Mouse (Mus musculus) heart, postnatal 10 days (tissue): ENCODE results near the gene Slc7a5. TPM values are rescaled to one million over a fixed set of nuclear protein-coding genes. Genes with fewer than 3 reads are reported as not detected.

ENCODE experiments used
- DNase-seq, 2 experiments: peaks; one replicate each; pipeline ENCODE4 v3.0.0; 2021
- intact Hi-C: fragments of 180-260 bp; cut with DNase I; formaldehyde crosslinking; loops from one replicate; pipeline ENCODE4 v1.15.1; 2025
- total RNA-seq, 2 experiments: library from RNA; stranded (reverse); gene quantifications; 2 replicates each; pipeline ENCODE4 v1.2.3; 2021

The Slc7a5 gene
- total RNA-seq, 2 experiments from 2014 or later, result 8.6 to 11.3 TPM

DNA sequence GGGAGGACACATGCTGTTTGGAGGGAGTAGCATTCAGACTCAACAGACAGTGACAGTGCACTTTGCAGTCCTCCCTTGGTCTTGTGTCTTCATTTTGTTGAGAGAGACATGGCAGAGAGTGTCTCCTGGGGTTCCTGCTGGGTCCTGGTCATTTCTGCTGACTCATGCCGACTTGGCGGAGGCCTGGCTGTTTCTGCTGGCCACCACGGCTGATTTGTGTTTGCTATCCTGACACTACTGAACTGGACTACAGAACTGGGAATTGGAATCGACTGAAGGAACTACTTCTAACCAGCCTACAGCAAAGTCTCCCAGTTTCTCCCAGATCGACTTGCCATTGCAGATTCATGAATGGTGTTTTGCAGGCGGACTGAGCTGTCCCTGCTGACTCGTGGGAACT is 31.2 kb upstream of the Slc7a5 start:
- intact Hi-C loops, result no loop called here
- DNase-seq, result no peak

DNA sequence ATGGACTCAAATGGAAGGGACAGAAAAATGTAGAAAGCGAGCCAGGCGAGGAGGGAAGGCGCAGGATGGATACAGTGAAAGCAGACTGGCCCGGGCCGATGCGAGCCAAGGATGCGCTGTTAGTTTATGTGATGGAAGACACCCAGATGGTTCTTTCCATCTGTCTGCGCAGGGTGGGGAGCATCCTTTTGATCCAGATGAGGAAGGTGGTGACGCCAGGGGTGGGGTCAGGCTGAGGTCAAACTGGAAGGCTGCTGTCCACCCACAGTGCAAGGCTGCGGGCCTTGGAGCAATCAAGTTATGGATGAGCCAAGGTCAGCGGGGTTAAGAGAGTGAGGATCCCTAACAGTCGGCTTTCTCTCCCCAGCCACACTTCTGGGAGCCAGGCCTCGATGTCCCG is 28.9 kb upstream of the Slc7a5 start:
- intact Hi-C loops, result no loop called here

DNA sequence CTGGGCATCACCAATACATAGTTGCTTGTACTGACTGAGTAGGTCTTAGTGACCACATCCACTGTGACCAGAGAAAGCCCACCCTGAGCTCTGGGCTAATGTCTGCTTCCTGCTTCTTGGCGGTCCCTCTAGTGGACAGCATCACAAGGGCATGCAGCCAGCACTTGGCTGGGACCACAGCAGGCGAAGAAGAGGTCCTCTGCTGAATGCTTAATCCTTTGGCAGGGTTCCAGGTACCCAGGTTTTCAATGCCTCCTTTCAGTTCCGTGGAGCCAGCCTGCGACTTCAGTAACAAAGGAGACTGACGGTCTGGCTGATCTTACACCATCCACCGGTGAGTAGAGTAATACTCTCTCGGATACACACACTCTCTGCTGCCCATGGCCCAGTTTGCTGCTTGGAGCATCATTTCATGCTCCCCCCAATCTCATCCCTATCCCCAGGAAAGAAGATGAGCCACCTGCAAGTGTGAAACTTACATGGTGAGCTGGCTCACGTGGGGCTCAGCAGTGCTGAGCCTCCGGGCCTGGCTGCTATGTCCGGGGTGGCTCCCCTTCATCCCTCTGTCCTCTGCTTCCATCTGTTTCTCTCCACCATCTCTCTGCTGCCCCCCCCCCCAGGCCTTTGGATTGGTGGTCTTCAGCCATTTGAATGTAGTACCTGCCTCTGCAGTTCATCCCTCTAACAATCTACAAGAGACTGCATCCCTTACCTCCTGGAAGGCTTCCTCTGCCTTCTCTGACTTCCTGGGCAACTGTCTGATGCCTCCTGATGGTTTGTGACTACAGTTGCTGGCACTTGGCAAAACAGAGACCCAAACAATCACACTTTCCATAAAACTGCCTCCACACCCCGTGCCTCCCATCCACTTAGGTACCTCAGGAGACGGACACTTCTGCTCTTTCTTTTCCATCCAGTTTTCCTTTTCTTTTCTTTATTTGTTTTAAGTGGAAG is 28.1 kb upstream of the Slc7a5 start:
- DNase-seq, result peak; percentile 39 to 54
- intact Hi-C loops, result no loop called here

More for the DNA sequence above, 28.9 kb upstream of the Slc7a5 start:
- no peak for DNase-seq

GRCm38 (mm10) chr8:121934923-121935322 is 27.4 kb upstream of the Slc7a5 start:
- DNase-seq, result no peak
- intact Hi-C loops, result no loop called here

- intact Hi-C loops, result no loop called here
- DNase-seq, result peak; percentile 66 to 79
Observed at GRCm38 (mm10) chr8:121934506-121934905, 27.0 kb upstream of the Slc7a5 start.

DNA sequence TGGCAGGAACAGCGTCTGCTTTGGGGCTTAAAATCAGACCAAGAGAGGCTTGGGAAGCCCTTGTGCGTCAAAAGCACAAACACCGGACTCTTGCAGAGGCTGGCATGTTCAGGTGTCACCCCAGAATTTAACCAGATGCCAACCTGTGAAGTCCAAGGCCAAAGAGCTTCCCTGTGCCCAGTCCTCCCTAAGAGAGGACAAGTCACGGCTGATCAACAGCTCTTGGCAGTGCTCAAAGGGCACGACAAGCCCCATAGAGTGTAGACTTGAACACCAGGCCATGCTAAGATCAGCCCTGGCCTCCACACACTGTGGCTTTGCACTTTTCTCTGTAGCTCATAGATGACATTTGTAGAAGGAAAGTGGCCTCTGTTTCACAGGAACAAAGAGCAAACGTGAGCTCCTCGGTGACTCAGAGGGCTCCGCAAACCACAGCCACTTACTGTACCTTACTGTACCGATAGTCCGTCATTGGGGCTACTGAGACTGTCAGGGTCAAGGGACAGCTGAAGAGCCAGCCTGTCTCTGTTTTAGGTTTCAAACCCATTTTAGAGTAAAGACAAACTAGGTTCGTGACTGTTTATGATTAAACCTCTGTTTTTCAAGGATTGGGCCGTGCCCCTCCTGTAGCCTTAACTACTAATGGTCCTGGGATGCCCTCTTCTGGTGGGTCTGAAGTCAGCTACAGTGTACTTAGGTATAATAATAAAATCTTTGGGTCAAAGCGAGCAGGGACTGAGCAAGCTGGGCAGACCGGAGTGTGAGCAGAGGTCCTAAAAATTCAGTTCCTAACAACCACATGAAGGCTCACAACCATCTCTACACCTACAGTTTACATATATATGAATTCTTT is 25.4 kb upstream of the Slc7a5 start:
- intact Hi-C loops, result no loop called here
- DNase-seq, result no peak

GRCm38 (mm10) chr8:121932026-121932667 is 24.7 kb upstream of the Slc7a5 start:
- intact Hi-C loops, result no loop called here
- DNase-seq, result no peak

DNA sequence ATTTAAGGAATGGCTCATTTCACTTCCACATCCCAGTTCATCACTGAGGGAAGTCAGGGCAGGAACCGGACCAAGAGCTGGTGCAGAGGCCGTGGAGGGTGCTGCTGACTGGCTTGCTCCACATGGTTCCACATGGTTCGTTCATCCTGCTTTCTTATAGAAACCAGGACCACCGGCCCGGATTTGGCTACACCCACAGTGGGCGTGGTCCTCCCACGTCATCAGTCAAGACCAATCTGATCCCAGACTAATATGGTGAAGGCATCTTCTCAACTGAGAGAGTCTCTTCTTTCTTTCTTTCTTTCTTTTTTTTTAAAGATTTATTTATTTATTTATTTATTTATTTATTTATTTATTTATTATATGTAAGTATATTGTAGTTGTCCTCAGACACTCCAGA is 24.1 kb upstream of the Slc7a5 start:
- DNase-seq, result no peak
- intact Hi-C loops, result no loop called here

GRCm38 (mm10) chr8:121930047-121930446 is 22.6 kb upstream of the Slc7a5 start:
- intact Hi-C loops, result no loop called here
- no peak for DNase-seq

- peak; percentile 59 to 74 for DNase-seq
- intact Hi-C loops, result loop anchor here (10.0 kb wide), 1 partner anchor 223 kb away; no protein-coding TSS in a partner anchor
Observed at GRCm38 (mm10) chr8:121927316-121927715, 19.8 kb upstream of the Slc7a5 start.

DNA sequence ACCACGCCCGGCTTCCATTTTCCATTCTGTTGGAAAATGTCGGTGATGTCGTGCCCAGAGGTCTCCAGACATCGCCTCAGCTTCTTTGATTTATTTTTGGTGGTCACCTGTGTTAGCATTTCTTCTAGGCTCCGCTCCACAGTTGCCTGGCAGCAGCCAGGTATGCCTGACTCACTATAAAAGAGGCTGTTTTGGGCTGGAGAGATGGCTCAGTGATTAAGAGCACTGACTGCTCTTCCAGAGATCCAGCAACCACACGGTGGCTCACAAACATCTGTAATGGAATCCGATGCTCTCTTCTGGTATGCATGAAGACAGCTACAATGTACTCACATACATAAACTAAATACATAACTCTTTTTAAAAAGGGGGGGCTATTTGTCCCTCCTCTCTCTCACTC is 18.8 kb upstream of the Slc7a5 start:
- DNase-seq, result no peak
- intact Hi-C loops, result loop anchor here (10.0 kb wide), 1 partner anchor 221 kb away; no protein-coding TSS in a partner anchor

DNA sequence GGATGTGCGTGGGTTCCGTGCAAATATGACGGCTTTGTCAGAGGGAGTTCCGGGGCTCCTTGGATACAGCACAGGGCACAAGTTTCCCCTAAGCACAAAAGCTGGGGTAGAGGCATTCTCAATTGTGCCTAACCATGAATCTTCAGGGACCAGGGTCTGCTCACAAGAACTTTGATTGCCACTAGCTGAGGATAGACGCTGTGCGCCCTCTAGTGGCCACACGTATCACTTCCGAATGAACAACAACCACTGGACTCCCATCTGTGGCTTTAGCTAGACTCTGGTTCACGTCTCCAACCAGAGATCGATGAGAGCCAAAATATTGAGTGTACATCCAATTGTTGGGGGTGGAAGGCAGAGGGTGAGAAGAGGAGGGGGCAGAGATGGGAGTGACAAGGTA is 18.1 kb upstream of the Slc7a5 start:
- intact Hi-C loops, result loop anchor here (1.0 to 10.0 kb wide), 4 partner anchors 17 to 221 kb away; no protein-coding TSS in a partner anchor
- peak; percentile 80 to 88 for DNase-seq

GRCm38 (mm10) chr8:121924681-121925080 is 17.2 kb upstream of the Slc7a5 start:
- intact Hi-C loops, result loop anchor here (1.0 to 10.0 kb wide), 4 partner anchors 16 to 220 kb away; no protein-coding TSS in a partner anchor
- no peak for DNase-seq

- DNase-seq, result peak; percentile 60 to 72
Observed at GRCm38 (mm10) chr8:121922101-121922500, 14.6 kb upstream of the Slc7a5 start.

DNA sequence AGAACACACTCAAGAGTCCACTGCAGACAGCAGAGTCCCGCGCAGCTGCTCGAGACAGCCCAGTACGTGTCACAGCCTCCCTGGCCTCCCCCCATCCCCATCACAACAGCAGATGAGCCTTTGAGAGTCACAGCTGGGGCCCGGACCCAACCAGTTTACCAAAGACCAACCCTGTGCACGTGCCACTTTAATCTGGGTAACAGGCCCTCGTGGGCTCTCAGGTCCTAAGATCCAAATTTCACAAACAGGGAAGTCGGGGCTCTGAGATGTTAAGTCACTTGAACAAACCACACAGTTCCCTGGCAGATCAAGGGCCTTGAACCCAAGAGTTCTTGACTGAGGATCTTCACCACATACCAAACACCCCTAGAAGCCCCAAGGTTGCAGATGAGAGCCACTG is 14.1 kb upstream of the Slc7a5 start:
- DNase-seq, result no peak
- intact Hi-C loops, result loop anchor here (10.0 kb wide), 1 partner anchor 217 kb away; no protein-coding TSS in a partner anchor

More at GRCm38 (mm10) chr8:121922101-121922500, 14.6 kb upstream of the Slc7a5 start:
- intact Hi-C loops, result loop anchor here (10.0 kb wide), 1 partner anchor 217 kb away; no protein-coding TSS in a partner anchor

DNA sequence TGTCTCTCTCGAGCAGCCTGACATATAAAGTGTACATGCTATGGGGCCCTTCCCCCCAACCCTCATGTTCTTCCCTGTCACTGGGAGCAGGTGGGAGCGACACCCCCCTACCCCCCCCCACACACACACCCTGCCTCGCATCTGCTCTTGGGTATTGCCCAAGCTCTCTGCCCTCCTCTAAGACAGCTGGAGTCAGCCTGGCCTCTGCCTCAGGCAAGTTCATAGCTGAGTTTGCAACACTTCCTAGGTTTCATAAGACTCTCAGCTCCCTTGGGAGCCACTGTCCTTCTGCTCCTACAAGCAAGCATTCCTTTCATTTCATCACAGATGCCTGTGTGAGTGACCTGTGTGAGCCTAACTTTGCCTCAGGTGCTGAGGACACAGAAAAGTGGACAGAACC is 12.2 kb upstream of the Slc7a5 start:
- no peak for DNase-seq
- intact Hi-C loops, result loop anchor here (10.0 kb wide), 1 partner anchor 215 kb away; no protein-coding TSS in a partner anchor

DNA sequence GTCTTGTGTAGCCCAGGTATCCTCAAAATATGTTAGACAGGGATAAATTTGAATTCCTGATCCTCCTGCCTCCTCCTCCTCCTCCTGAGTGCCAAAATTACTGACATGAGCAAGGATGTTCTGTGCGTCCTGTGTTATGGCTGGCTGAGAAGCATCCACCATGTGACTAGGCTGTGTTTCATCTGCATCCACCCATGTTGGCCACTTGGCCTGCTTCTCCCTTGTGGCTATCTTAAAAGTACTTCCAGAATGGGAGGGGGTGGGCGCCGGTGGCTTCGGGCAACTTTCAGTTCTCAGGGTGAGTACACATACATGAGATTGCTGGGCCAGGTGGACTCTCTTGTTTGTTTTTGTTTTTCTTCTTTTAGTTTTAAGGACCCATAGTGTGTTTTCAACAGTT is 11.7 kb upstream of the Slc7a5 start:
- intact Hi-C loops, result no loop called here
- no peak for DNase-seq

GRCm38 (mm10) chr8:121913378-121913777 is 5.9 kb upstream of the Slc7a5 start:
- DNase-seq, result no peak
- intact Hi-C loops, result no loop called here

DNA sequence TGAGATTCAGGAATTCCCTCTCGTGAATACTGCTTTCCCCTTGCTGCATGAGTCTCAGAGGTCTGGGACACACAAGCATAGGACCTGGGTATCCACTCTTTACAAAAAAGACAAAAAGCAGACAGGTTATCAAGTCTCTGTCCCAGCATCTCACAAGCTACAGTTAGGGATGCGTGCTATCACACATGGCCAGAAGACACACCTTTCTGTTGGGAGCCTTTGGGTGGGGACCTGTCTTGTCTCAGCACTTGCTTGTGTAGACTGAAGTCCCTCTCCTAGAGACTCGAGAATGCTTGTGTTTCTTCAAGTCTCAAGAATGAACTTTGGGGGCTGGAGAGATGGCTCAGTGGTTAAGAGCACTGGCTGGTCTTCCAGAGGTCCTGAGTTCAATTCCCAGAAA is 5.3 kb upstream of the Slc7a5 start:
- intact Hi-C loops, result no loop called here
- DNase-seq, result no peak

DNA sequence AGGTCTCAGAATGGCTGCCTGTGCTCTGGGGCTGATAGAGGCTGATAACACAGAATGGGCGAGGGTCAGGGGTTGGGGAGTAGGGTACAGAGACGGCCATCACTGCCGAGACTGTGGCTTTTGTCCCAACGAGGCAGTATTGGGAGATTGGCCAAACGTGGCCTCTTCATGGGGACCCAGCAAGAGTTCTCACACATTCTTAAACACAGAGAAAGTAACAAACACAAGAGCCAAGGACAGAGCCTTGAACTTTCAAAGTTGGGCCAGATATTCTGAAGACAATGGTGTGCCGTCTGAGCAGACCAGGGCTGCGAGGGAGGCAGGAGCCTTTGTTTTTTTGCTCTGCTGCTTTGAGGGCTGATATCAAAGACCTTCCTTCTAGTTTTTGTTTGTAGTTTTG is 4.5 kb upstream of the Slc7a5 start:
- no peak for DNase-seq
- intact Hi-C loops, result no loop called here
